Mouse (Mus musculus): ENCODE results near the gene Rbm20. TPM values are rescaled to one million over a fixed set of nuclear protein-coding genes. Genes with fewer than 3 reads are reported as not detected.
"Not testable (repeated sequence)": the region's sequence is repeated elsewhere in the genome, so short reads cannot be mapped to it uniquely, and the experiment has no call there.

The Rbm20 gene
- polyA plus RNA-seq, 1 experiment from 2014 or later = 0.51 TPM

- H3K9me3 ChIP-seq (replicated peaks) = no peaks in the 10 kb centered on the region
- H3K4me2 ChIP-seq = 0 out of 2 replicates have a peak overlapping the region, but pooled peaks have one; percentile 6
- H3K27ac ChIP-seq (replicated peaks) = no peak overlapping the region; the same call in 1 of the 2 replicates
- no peak overlapping the region for H3K9ac ChIP-seq (replicated peaks)
- H3K4me3 ChIP-seq (replicated peaks) = no peak overlapping the region
- 42% methylated on average over 20 of the region's 20 CpGs for WGBS
- ATAC-seq (ENCODE audit: low FRiP score) = peak; percentile 58; the same call in 1 of the 2 replicates
- H3K4me1 ChIP-seq = peaks cover 23% of the 10 kb centered on the region
- H3K27me3 ChIP-seq (replicated peaks) = no peaks in the 10 kb centered on the region
- H3K36me3 ChIP-seq = no peaks in the 10 kb centered on the region
Observed at GRCm38 (mm10) chr19:53653624-53654467, 23.3 kb upstream of the Rbm20 start.

DNA sequence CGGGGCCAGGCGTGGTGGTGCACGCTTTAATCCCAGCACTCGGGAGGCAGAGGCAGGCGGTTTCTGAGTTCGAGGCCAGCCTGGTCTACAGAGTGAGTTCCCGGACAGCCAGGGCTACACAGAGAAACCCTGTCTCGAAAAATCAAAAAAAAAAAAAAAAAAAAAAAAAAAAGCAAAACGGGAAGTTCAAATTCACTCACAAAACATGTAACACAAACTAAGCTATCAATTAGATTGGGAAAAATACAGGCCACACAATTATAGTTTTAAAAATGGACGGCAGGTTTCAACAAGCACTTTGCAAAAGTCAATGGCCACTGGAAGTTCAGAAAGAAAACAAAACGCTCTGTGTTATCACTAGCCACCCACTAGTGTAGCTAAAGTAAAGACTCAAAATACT, 20.7 kb upstream of the Rbm20 start:
- WGBS = 96% methylated on average over 10 of the region's 11 CpGs
- H3K4me2 ChIP-seq; ATAC-seq (ENCODE audit: low FRiP score); H3K27me3 ChIP-seq (replicated peaks); H3K36me3 ChIP-seq; H3K4me3 ChIP-seq (replicated peaks); H3K27ac ChIP-seq (replicated peaks); H3K9ac ChIP-seq (replicated peaks); H3K9me3 ChIP-seq (replicated peaks): not testable (repeated sequence)
- H3K4me1 ChIP-seq = peaks cover 18% of the 10 kb centered on the region

GRCm38 (mm10) chr19:53657437-53657836, 19.7 kb upstream of the Rbm20 start:
- Histone ChIP-seq H3K27me3 (replicated peaks) (no peaks in the 10 kb centered on the region), H3K4me1 (peaks cover 17% of the 10 kb centered on the region), H3K9me3 (replicated peaks) (no peaks in the 10 kb centered on the region), H3K4me2 (no peak overlapping the region), H3K27ac (replicated peaks) (no peak overlapping the region), H3K4me3 (replicated peaks) (no peak overlapping the region), H3K9ac (replicated peaks) (no peak overlapping the region), H3K36me3 (no peaks in the 10 kb centered on the region)
- ATAC-seq (ENCODE audit: low FRiP score) = no peak
- 91% methylated on average over 5 of the region's 5 CpGs for WGBS

DNA sequence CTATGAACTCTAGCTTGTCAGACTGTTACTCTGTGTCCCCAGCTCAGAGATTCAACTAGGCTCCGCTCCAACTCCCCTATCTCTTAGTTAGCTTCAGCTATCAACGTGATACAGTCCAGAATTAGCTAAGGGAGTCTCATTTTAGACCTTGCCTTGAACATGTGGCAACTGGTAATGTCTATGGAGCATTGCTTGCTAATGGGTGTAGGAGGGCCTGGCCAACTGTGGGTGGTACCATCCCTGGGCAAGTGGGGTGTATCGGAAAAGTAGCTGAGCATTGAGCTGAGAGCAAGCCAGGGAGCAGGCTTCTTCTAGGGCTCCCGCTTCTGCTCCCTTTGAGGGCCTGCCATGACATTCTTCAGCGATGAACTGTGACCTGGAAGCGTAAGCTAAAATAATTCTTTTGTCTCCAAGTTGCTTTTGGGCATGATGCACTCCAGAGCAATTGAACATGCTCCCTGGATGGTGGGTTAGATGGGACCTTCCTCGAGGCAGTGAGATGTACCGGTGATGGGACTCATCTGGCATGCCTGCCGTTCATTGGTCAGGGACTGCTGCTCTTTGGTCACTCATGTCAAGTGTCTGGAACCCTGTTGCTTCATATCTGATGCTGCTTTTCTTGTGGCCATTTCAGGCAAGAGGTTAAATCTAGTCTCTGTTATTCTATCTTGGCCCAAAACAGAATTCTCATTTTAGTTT, 16.2 kb upstream of the Rbm20 start:
- H3K4me2 ChIP-seq = no peak overlapping the region
- no peak overlapping the region for H3K9ac ChIP-seq (replicated peaks)
- H3K9me3 ChIP-seq (replicated peaks) = no peaks in the 10 kb centered on the region
- H3K27me3 ChIP-seq (replicated peaks) = no peaks in the 10 kb centered on the region
- H3K27ac ChIP-seq (replicated peaks) = no peak overlapping the region
- 79% methylated on average over 9 of the region's 9 CpGs for WGBS
- no peak overlapping the region for H3K4me3 ChIP-seq (replicated peaks)
- no peaks in the 10 kb centered on the region for H3K4me1 ChIP-seq
- ATAC-seq (ENCODE audit: low FRiP score) = no peak
- H3K36me3 ChIP-seq = no peaks in the 10 kb centered on the region

GRCm38 (mm10) chr19:53661938-53662722, 15.0 kb upstream of the Rbm20 start:
- 64% methylated on average over 14 of the region's 14 CpGs for WGBS
- Histone ChIP-seq H3K27ac (replicated peaks) (no peak overlapping the region), H3K4me2 (no peak overlapping the region), H3K36me3 (no peaks in the 10 kb centered on the region), H3K9me3 (replicated peaks) (no peaks in the 10 kb centered on the region), H3K27me3 (replicated peaks) (no peaks in the 10 kb centered on the region), H3K9ac (replicated peaks) (no peak overlapping the region), H3K4me1 (peaks cover 5% of the 10 kb centered on the region; the same call in 1 of the 2 replicates), H3K4me3 (replicated peaks) (no peak overlapping the region)
- no peak for ATAC-seq (ENCODE audit: low FRiP score)

DNA sequence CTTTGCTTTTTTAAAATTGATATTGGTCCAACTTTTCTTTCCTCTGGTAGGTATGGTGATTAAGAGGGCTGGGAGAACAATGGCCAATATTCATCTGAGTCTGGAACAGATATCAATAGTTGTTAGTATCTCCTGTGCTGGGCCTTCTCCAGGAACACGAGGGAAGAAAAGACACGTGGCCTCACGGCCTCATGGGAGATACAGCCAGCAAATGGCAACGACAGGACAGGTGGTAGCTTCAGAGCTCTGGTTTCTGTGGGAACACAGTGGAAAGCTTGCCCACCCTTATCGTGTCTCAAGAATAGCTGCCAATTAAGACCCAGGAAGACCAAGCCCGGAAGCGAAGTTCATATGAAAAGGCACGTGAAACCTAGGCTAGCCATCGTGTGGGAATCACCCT, 12.3 kb upstream of the Rbm20 start:
- H3K27ac ChIP-seq (replicated peaks) = no peak overlapping the region
- ATAC-seq (ENCODE audit: low FRiP score) = no peak
- peaks cover 5% of the 10 kb centered on the region; the same call in 1 of the 2 replicates for H3K4me1 ChIP-seq
- H3K36me3 ChIP-seq = no peaks in the 10 kb centered on the region
- H3K27me3 ChIP-seq (replicated peaks) = no peaks in the 10 kb centered on the region
- no peak overlapping the region for H3K4me2 ChIP-seq
- H3K9me3 ChIP-seq (replicated peaks) = no peaks in the 10 kb centered on the region
- WGBS = 89% methylated on average over 9 of the region's 9 CpGs
- H3K9ac ChIP-seq (replicated peaks) = no peak overlapping the region
- no peak overlapping the region for H3K4me3 ChIP-seq (replicated peaks)

GRCm38 (mm10) chr19:53665391-53665790, 11.7 kb upstream of the Rbm20 start:
- Histone ChIP-seq H3K9me3 (replicated peaks) (no peaks in the 10 kb centered on the region), H3K4me1 (peaks cover 5% of the 10 kb centered on the region; the same call in 1 of the 2 replicates), H3K4me2 (no peak overlapping the region), H3K4me3 (replicated peaks) (no peak overlapping the region), H3K27ac (replicated peaks) (no peak overlapping the region), H3K9ac (replicated peaks) (no peak overlapping the region), H3K27me3 (replicated peaks) (no peaks in the 10 kb centered on the region), H3K36me3 (no peaks in the 10 kb centered on the region)
- no peak for ATAC-seq (ENCODE audit: low FRiP score)
- whole genome bisulfite sequencing = 96% methylated on average over 4 of the region's 4 CpGs

DNA sequence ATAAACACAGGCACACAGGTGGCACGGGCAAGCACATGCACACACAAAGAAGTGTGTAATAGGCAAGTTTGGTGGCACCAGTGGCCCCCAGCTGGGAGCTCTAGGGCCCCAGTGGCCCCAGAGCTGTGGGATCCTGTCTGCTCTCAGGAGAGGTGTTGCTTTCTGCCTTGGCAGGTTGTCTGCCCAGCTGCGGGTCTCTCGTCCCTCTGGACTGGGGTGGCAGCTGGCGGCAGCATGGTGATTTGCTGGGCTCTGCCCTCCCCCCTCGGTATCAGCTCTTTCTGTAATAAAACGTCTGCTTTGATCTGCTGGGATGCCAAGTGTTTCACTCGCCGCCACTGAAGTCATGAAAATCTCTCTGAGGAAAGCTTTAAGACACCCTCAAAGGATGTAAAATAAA, 10.4 kb upstream of the Rbm20 start:
- Histone ChIP-seq H3K4me1 (peaks cover 5% of the 10 kb centered on the region; the same call in 1 of the 2 replicates), H3K4me2 (no peak overlapping the region), H3K4me3 (replicated peaks) (no peak overlapping the region), H3K9ac (replicated peaks) (no peak overlapping the region), H3K27ac (replicated peaks) (no peak overlapping the region), H3K9me3 (replicated peaks) (no peaks in the 10 kb centered on the region), H3K36me3 (no peaks in the 10 kb centered on the region), H3K27me3 (replicated peaks) (no peaks in the 10 kb centered on the region; the same call in 1 of the 2 replicates)
- 14% methylated on average over 8 of the region's 8 CpGs for WGBS
- no peak for ATAC-seq (ENCODE audit: low FRiP score)

DNA sequence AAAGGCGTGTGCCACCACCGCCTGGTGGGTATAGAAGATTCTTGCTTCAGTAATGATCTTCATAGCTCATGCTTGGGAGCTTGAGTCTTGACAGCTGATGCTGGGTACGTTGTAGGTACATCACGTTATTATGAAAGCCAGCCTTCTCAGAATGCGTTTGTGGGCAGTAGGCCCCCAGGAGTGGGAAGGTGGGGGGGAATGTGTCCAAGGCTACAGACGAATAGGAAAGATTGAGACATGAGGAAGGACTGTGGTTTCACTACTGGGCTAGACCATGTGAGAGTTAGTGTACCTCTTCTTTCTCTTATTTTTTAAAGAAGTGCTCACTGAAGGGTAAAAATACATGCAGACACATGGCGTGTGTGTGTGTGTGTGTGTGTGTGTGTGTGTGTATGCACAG, 8.3 kb upstream of the Rbm20 start:
- ATAC-seq (ENCODE audit: low FRiP score) = no peak

DNA sequence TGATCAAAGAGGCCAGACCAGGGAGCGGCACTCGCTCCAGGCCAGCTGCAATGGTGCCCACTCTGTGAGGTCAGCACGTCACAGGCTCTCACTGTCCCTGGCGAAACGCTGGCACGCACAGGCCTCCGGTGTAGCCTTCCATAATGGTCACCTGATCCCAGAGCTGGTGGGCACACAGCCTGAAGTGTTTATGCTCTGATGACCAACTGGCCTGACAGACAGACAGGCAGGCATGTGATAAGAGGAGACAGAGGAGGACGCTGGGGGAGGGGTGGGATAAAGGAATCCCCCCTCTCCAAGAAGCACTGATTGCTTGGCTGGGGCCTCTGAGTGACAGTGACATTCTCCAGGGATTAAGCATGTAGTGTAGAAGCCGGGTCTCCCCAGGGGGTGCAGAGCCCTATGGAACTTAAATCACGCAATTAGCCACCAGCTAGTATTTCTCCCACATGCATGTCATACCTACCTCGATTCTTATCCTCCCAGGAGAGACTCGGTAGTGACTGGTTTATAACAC, 6.4 kb upstream of the Rbm20 start:
- 62% methylated on average over 12 of the region's 12 CpGs for WGBS
- Histone ChIP-seq H3K4me2 (no peak overlapping the region), H3K4me3 (replicated peaks) (no peak overlapping the region), H3K36me3 (no peaks in the 10 kb centered on the region), H3K27ac (replicated peaks) (no peak overlapping the region), H3K9ac (replicated peaks) (no peak overlapping the region), H3K4me1 (peaks cover 10% of the 10 kb centered on the region; the same call in 1 of the 2 replicates), H3K27me3 (replicated peaks) (peaks cover 22% of the 10 kb centered on the region), H3K9me3 (replicated peaks) (no peaks in the 10 kb centered on the region)
- no peak for ATAC-seq (ENCODE audit: low FRiP score)

More for the DNA sequence above, 8.3 kb upstream of the Rbm20 start:
- H3K27me3 ChIP-seq (replicated peaks) = peaks cover 4% of the 10 kb centered on the region
- WGBS = 91% methylated on average over 7 of the region's 7 CpGs
- H3K9ac ChIP-seq (replicated peaks) = no peak overlapping the region
- no peak overlapping the region for H3K27ac ChIP-seq (replicated peaks)
- H3K9me3 ChIP-seq (replicated peaks) = no peaks in the 10 kb centered on the region
- no peaks in the 10 kb centered on the region for H3K36me3 ChIP-seq
- H3K4me2 ChIP-seq = no peak overlapping the region
- H3K4me3 ChIP-seq (replicated peaks) = no peak overlapping the region
- H3K4me1 ChIP-seq = peaks cover 5% of the 10 kb centered on the region; the same call in 1 of the 2 replicates

GRCm38 (mm10) chr19:53671432-53671831, 5.7 kb upstream of the Rbm20 start:
- Histone ChIP-seq H3K4me2 (no peak overlapping the region), H3K9me3 (replicated peaks) (no peaks in the 10 kb centered on the region), H3K9ac (replicated peaks) (no peak overlapping the region), H3K4me3 (replicated peaks) (no peak overlapping the region), H3K36me3 (no peaks in the 10 kb centered on the region), H3K27me3 (replicated peaks) (peaks cover 28% of the 10 kb centered on the region), H3K27ac (replicated peaks) (no peak overlapping the region), H3K4me1 (peaks cover 13% of the 10 kb centered on the region)
- WGBS = 55% methylated on average over 3 of the region's 3 CpGs
- no peak for ATAC-seq (ENCODE audit: low FRiP score)

Measured in neural tube, embryonic 15.5 days (tissue).